Mouse (Mus musculus): ENCODE measurements around the gene Ppp2r2d.

The Ppp2r2d gene

GRCm38 (mm10) chr7:138856670-138857069 lies 10.8 kb downstream of the Ppp2r2d start:
- DNase-seq (ENCODE audit: low spot score): no peak

DNA sequence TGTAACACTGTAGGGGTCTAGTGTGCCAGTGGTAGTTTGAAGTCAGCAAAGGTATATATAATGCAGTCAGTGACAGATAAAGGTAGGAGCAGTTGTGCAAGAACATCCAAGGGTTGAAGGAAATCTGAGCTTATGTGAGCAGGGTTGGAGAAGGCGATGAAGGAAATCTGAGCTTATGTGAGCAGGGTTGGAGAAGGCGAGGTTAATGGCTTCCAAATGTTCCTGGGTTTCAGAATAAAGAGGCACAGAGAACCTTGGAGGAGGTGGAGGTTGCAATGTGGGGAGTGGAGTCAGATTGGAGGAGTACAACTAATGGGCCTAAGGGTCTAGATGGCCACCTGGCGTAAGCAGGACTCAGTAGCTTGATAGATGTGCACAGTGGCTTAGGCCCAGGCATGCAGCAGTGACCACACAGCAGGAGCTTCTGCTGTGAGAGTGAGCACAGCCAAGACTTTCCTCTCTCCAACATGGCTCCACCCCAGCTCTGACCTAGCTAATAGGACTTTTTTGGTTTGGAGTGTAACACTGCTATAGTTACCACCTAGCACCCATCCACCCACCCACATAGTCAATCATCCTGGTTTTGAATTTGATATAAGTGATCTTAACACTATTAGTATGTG lies 18.2 kb downstream of the Ppp2r2d start:
- DNase-seq (ENCODE audit: low spot score): no peak

- DNase-seq (ENCODE audit: low spot score): no peak
These were observed 18.9 kb downstream of the Ppp2r2d start for GRCm38 (mm10) chr7:138864776-138865175.

GRCm38 (mm10) chr7:138867286-138867685 lies 21.4 kb downstream of the Ppp2r2d start:
- DNase-seq (ENCODE audit: low spot score): no peak

GRCm38 (mm10) chr7:138868316-138868715 lies 22.4 kb downstream of the Ppp2r2d start:
- no peak for DNase-seq (ENCODE audit: low spot score)

DNA sequence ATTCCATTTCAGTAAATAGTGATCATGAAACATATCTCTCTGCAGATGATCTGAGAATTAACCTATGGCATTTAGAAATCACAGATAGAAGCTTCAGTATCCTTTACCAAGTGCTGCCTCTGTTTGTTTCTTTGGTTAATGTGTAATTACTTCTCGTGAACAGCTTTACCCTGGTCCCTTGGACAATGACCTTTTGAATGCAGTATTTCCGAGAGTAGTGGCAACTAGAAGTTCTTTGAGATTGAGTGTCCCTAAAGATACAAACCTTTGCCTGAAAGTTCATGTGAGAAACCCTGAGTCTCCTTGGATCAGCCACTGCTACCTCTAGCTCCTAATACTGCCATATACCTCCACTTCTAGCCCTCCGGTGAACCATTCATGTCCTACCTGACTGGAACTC lies 27.1 kb downstream of the Ppp2r2d start:
- DNase-seq (ENCODE audit: low spot score): no peak

DNA sequence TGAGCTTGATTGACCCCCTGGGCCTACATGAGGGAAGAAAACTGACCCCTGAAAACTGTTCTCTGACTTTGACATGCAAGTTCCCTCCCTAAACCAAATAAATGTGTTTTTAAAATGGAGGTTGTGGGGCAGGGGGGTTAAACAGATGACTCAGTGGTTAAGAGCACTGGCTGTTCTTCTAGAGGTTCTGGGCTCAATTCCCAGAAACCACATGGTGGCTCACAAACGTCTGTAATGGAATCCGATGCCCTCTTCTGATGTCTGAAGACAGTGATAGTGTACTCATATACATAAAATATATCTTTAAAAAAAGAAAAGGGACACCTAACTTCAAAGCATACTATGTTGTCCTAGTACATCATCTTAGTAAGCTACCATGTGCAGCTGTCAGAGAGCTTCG lies 29.2 kb downstream of the Ppp2r2d start:
- DNase-seq (ENCODE audit: low spot score): no peak

- no peak for DNase-seq (ENCODE audit: low spot score)
These were observed 37.8 kb downstream of the Ppp2r2d start for GRCm38 (mm10) chr7:138883724-138884123.

- DNase-seq (ENCODE audit: low spot score): no peak
These were observed 39.7 kb downstream of the Ppp2r2d start for GRCm38 (mm10) chr7:138885365-138886289.

DNA sequence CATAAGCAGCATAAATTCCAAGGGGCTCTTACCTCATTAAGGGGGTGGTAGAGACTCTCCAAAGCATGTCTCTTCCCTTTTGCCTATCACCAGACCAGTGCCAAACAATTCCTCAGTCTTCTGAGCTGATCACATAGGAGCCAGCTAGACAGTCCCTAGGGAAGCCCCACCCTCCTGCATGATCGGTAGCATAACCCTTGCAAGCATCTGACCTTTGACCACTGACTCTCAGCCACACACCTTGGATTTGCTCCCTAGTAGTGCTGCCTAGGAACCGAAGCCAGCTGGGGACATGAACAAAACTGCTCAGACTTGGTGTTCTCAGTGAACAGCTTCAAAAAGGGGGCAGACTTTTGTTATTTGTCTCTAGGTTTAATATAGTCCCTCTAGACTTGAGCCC lies 52.2 kb downstream of the Ppp2r2d start:
- no peak for DNase-seq (ENCODE audit: low spot score)

DNA sequence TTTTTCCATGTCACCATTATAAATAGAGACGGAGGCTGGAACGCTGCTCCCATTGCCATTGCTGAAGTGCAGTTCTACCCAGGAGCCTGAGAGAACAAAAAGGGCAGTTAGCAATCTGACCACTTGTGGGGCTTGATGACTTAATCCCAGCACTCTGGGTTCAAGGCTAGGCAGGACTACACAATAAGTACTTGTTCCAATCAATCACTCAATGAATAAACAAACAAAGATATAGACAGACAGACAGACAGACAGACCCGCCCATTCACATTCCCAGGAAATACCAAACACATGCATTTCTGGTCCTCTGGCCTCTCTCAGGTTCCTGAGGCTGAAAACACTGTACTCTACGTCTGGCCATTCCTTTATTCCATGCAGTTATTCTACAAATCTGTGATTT lies 52.9 kb downstream of the Ppp2r2d start:
- no peak for DNase-seq (ENCODE audit: low spot score)

- DNase-seq (ENCODE audit: low spot score): no peak
These were observed 58.1 kb downstream of the Ppp2r2d start for GRCm38 (mm10) chr7:138903886-138904435.

GRCm38 (mm10) chr7:138906441-138906840 lies 60.6 kb downstream of the Ppp2r2d start:
- no peak for DNase-seq (ENCODE audit: low spot score)

GRCm38 (mm10) chr7:138907043-138907442 lies 61.2 kb downstream of the Ppp2r2d start:
- DNase-seq (ENCODE audit: low spot score): no peak

DNA sequence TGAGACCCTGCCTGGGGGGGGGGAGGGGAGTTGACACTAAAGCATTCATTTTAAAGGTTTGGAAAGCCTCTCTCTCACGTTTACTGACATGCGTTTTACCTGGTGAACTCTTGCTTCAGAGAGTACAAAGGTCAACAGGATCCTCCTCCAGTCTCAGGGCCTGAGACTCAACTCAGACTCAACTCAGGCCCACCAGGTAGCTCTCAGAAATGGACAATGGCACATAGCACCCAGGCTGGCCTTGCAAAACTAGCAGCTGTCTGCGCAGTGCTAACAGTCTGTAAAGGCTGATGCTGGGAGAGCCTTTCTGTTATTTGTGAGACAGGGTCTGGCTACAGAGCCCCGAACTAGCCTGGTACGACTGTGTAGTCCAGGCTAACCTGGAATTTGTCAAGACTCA lies 62.1 kb downstream of the Ppp2r2d start:
- DNase-seq (ENCODE audit: low spot score): no peak

DNA sequence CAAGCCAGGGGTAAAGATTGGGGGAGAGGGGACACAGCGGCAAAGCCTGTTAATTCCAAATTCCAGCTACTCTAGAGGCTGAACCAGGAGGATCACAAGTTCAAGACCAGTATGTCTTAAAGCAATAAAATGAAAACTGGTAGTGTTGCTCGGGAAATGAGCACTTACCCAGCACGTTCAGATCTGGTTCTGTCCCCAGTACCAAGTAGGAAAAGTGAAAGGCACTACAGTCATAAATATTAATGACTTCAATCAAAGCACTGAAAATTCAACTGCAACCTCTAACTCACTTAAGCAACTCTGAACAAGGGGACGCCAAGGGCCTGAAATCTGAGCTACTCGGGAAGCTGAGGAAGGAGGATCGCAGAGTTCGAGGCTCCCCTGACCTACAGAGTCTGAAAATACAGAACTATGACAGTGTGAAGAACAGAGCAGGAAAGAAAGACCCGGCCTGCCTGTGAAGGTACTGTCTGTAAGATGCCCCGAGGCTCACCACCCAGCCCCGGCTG lies 62.9 kb downstream of the Ppp2r2d start:
- no peak for DNase-seq (ENCODE audit: low spot score)

- DNase-seq (ENCODE audit: low spot score): peak; percentile 93
These were observed 63.7 kb downstream of the Ppp2r2d start, which contains the start of gene Bnip3 for GRCm38 (mm10) chr7:138909277-138910192. Gene Bnip3 (minus strand): TSS chr7:138909519.

DNA sequence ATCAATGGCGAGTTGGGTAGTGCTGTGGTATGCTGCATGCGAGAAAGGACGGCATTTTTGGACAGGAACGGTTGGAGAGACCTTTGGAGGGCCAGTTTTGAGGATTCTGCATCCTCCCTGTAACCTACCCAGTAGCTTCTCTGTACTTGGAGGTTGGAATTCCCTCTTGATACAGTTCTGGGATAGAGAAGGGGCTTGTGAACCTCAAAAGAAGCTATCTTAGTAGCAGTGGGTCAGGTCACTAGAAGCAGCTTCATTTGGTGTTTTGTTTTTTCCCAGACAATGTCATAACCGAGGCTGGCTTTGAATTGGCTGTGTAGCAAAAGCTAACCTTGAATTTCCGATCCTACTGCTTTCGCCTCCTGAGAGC lies 64.3 kb downstream of the Ppp2r2d start:
- DNase-seq (ENCODE audit: low spot score): no peak

- no peak for DNase-seq (ENCODE audit: low spot score)
These were observed 67.7 kb downstream of the Ppp2r2d start for GRCm38 (mm10) chr7:138913616-138914015.

GRCm38 (mm10) chr7:138919156-138919944 lies 73.5 kb downstream of the Ppp2r2d start:
- peak; percentile 79 for DNase-seq (ENCODE audit: low spot score)

DNA sequence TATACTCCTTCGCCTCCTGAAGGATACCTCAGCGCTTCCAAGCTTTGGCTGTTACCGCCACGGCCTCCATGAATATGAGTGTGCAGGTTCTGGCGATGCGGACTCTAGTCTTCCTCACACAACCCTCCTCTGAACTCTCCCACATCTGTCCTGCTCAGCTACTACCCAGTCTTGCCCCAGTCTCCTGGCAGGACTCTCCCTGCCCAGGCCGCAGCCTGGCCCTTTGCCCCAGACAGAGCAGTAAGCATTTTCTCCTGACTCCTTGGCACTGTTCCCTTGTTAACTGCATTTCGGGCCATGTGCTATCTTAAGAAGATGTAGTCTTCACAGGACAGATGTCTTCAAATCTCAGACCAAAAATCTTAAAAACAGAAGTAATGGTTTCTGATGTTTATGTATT lies 75.7 kb downstream of the Ppp2r2d start:
- DNase-seq (ENCODE audit: low spot score): no peak
